Mouse (Mus musculus): ENCODE results near the gene Spred3. TPM values are rescaled to one million over a fixed set of nuclear protein-coding genes. Genes with fewer than 3 reads are reported as not detected.

The Spred3 gene
- total RNA-seq, 2 experiments from 2014 or later: 1.9 to 3.1 TPM

GRCm38 (mm10) chr7:29128725-29129124 is 41.5 kb downstream of the Spred3 start:
- no peak for DNase-seq (ENCODE audit: low spot score)

GRCm38 (mm10) chr7:29126173-29126915 is 43.9 kb downstream of the Spred3 start:
- peak; percentile 89 for DNase-seq (ENCODE audit: low spot score)

GRCm38 (mm10) chr7:29124970-29125369 is 45.2 kb downstream of the Spred3 start, which contains the start of gene Ryr1:
Ryr1 (minus strand) TSS chr7:29125179.
- DNase-seq (ENCODE audit: low spot score): peak; percentile 89

GRCm38 (mm10) chr7:29123531-29124358 is 46.5 kb downstream of the Spred3 start:
- DNase-seq (ENCODE audit: low spot score): peak; percentile 88

- DNase-seq (ENCODE audit: low spot score): no peak
Measured at GRCm38 (mm10) chr7:29122821-29123220, 47.4 kb downstream of the Spred3 start.

GRCm38 (mm10) chr7:29119526-29119925 is 50.7 kb downstream of the Spred3 start:
- no peak for DNase-seq (ENCODE audit: low spot score)

- no peak for DNase-seq (ENCODE audit: low spot score)
Measured at GRCm38 (mm10) chr7:29118142-29118851, 51.9 kb downstream of the Spred3 start.

- DNase-seq (ENCODE audit: low spot score): no peak
Measured at GRCm38 (mm10) chr7:29108992-29109955, 60.9 kb downstream of the Spred3 start.

Other genes with a start within 250 kb of the Spred3 start
- 10 to 100 TPM; 29.6 to 46.1 TPM for gene Actn4, start 208.1 kb downstream of the Spred3 start, total RNA-seq (2021)
- 100 to 1,000 TPM; 128 TPM for gene Eif3k, start 188.5 kb downstream of the Spred3 start, total RNA-seq (2021)
- under 1 TPM; 0.24 to 0.59 TPM for gene Map4k1, start 188.4 kb downstream of the Spred3 start, total RNA-seq (2021)
- gene Ryr1, start 45.2 kb downstream of the Spred3 start, total RNA-seq (2021): 1,000 to 10,000 TPM; 1,704 to 1,734 TPM
- under 1 TPM; 0.52 to 0.62 TPM for gene Rasgrp4, start 35.6 kb downstream of the Spred3 start, total RNA-seq (2021)
- 1 to 10 TPM; 9.1 to 9.4 TPM for gene Fam98c, start 14.2 kb downstream of the Spred3 start, total RNA-seq (2021)
- under 1 TPM; 0.27 to 0.33 TPM for gene Ggn, start 201 bp downstream of the Spred3 start, total RNA-seq (2021)
- gene Psmd8, start 10.3 kb upstream of the Spred3 start, total RNA-seq (2021): 100 to 1,000 TPM; 202 to 256 TPM
- under 1 TPM; 0.14 to 0.47 TPM for gene Catsperg1, start 43.6 kb upstream of the Spred3 start, total RNA-seq (2021)
- under 1 TPM; 0.71 to 0.93 TPM for gene Kcnk6, start 62.1 kb upstream of the Spred3 start, total RNA-seq (2021)
- gene Yif1b, start 67.9 kb upstream of the Spred3 start, total RNA-seq (2021): 10 to 100 TPM; 38.1 to 38.4 TPM
- gene 2200002D01Rik, start 78.1 kb upstream of the Spred3 start, total RNA-seq (2021): 1 to 10 TPM in 1 of 2 experiments, under 1 TPM in 1; 0.66 to 1.1 TPM
- 10 to 100 TPM in 1 of 2 experiments, 1 to 10 TPM in 1; 8.2 to 14.7 TPM for gene Spint2, start 111.5 kb upstream of the Spred3 start, total RNA-seq (2021)
- 1 to 10 TPM; 3.3 to 3.4 TPM for gene Ppp1r14a, start 118.9 kb upstream of the Spred3 start, total RNA-seq (2021)
- gene Dpf1, start 133.5 kb upstream of the Spred3 start, total RNA-seq (2021): 1 to 10 TPM; 2.4 to 2.7 TPM

Measured in gastrocnemius, adult 18-20 months (tissue).